Mouse (Mus musculus) G1E-ER4 (cell line): ENCODE data around the gene Tmem88b. TPM values are rescaled to one million over a fixed set of nuclear protein-coding genes. Genes with fewer than 3 reads are reported as not detected.

Experiments
- GATA1 ChIP-seq: IDR thresholded peaks from one replicate; pipeline ENCODE4 v1.8.0; 2012; ENCODE audit warnings: low read length, inconsistent platforms
- polyA plus RNA-seq: library from polyadenylated mRNA; stranded (reverse); fragments of >175 nt; gene quantifications from 2 replicates; pipeline ENCODE4 v1.2.3, GENCODE M21; 2012

Gene Tmem88b
- polyA plus RNA-seq, 1 experiment = 0.06 TPM

GRCm38 (mm10) chr4:155802075-155802474, 16.4 kb upstream of the Tmem88b start:
- no peak for TF ChIP-seq GATA1

DNA sequence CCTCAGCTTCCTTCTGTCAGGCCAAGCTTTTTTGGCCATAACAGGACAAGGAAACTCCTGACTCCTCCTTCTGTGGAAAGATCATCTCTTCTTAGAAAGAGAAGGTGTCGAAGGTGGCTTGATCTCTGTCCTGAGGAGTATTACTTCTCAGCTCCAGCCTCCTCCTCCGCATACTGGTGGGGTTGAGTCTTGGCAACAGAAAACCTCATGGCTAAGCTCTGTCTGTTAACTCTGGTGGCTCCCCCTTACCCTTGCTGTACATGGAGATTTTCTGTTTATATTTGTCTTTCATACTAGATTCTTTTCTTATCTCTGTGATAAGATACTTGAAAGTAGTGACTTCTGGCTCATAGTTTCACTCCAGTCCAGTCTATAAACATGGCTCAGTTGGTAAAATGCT, 8.1 kb upstream of the Tmem88b start:
- no peak for TF ChIP-seq GATA1

GRCm38 (mm10) chr4:155791240-155791933, 5.7 kb upstream of the Tmem88b start:
- TF ChIP-seq GATA1 = no peak

DNA sequence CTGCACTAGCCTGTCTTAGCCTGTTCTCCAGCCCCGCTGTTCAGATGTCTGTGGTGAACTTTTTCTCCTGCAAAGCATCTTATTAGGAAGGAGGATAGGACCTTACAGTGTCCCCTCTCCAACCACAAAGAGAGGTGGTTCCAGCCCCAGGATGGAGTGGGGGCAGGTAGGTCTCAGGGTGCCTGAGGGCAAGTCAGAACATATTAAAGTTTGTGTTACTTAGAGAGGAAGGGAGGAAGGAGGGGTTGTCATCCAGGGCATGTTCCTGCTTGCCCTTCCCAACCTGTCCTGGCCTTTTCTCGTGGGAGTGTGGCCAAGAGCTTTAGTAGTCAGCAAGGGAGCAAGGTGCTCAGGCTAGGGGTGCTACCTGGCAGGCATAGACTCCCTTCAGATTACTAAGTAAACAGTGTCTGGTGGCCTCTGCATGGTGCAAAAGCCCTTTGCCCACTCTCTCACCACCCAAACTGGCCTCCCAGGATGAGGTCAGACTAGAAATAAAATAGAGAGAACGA, 5.0 kb upstream of the Tmem88b start:
- TF ChIP-seq GATA1 = no peak

DNA sequence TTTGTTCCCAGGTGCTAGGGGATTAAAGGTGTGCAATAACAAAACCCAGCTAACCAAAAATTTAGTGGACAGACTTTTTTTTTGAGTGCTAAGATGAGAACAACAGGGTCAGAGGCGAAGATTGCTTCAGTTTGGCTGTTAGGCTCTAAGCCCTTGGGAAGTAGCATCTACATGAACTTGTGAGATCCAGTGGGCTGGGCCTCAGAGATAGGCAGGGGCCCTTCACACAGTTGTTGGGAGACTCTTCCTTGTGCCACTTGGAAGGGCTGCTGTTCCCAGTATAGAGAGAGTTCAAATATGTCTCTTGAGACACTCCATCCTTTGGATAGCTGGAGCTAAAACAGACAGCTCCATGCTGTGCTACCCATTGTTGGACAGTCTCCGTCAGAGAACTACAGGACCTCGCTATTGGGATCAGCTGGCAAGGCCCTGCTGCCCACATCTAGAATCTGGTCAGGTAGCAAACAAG, 4.4 kb upstream of the Tmem88b start, which contains the start of gene Ankrd65:
Gene Ankrd65 (plus strand): TSS at position 419 of the 469 bp plus-strand sequence.
- TF ChIP-seq GATA1 = no peak

GRCm38 (mm10) chr4:155788300-155788699, 2.6 kb upstream of the Tmem88b start:
- TF ChIP-seq GATA1 = no peak

DNA sequence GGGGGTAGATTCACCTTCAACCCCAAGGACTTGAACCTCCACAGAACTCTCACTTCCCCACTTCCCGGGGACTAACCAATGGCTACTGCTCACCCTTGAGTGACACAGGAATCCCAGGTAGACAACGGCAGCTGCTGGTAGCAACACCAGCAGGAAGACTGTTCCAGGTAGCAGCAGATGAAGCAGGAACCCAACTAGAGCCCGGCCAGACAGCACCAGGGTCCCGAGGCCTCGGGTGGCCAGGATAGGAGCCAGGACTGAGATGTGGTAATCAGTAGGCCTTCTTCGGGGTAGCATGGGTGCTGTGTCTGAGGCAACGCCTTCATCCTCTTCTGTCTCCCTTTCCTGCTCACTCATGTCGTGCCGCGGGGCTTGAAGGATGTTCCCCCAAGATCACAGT, 428 bp downstream of the Tmem88b start:
- no peak for TF ChIP-seq GATA1

- no peak for TF ChIP-seq GATA1
Measured at GRCm38 (mm10) chr4:155784081-155784701, 1.5 kb downstream of the Tmem88b start.

DNA sequence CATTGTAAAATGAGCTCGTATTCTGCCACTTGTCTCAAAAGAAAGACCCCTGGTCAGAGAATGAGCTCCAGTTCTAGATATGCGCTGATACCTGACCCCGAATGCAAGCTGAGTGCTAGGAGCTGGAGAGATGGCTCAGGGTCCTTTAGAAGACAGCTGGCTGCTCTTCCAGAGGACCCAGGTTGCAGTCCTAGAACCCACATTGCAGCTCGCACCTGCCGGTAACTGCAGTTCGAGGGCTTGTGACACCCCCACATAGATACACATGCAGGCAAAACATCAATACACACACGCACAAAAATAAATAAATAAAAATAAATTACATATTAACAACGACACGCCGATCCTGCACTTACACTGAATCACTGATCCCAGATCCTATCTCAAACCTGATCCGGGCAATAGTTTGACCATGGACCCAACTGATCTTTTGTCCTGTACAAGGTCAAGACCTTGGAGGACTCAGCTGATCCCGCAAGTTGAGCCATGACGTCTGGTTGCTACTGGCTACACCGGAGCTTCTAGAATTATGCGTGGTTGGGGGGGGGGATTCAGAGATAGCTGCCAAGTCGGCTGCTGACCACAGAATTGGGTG, 2.1 kb downstream of the Tmem88b start:
- no peak for TF ChIP-seq GATA1

GRCm38 (mm10) chr4:155780895-155781294, 4.8 kb downstream of the Tmem88b start:
- TF ChIP-seq GATA1 = no peak

- no peak for TF ChIP-seq GATA1
Measured at GRCm38 (mm10) chr4:155779498-155779897, 6.2 kb downstream of the Tmem88b start.

DNA sequence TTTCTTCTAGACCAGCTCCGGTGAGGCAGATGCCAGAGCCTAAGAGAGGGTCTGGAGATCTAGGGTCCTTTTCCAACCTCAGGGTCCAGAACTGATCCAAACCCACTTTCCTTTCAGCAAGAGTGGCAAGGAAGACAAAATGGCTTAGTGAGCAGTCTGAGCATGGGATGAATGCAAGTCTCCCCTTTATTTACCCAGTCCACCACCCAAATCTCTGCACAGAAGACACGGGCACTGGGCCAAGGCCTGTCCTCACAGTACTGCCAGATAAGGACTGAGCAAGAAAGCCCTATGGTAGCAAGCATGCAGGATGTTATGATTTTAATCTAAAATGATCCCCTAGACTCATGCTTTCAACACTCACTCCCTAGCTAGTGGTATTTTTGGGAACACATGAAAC, 7.9 kb downstream of the Tmem88b start:
- no peak for TF ChIP-seq GATA1

- TF ChIP-seq GATA1 = no peak
Measured at GRCm38 (mm10) chr4:155776704-155777335, 8.9 kb downstream of the Tmem88b start.

- TF ChIP-seq GATA1 = no peak
Measured at GRCm38 (mm10) chr4:155775855-155776254, 9.8 kb downstream of the Tmem88b start.

- no peak for TF ChIP-seq GATA1
Measured at GRCm38 (mm10) chr4:155774971-155775740, 10.5 kb downstream of the Tmem88b start.

- TF ChIP-seq GATA1 = no peak
Measured at GRCm38 (mm10) chr4:155774280-155774754, 11.4 kb downstream of the Tmem88b start, which contains the start of gene Vwa1. Gene Vwa1 (minus strand): TSS chr4:155774698.
